Mouse (Mus musculus): ENCODE measurements around the gene Synpo2. TPM values are rescaled to one million over a fixed set of nuclear protein-coding genes. Genes with fewer than 3 reads are reported as not detected.
A peak's percentile ranks its signal among the peaks of the same experiment; 100 is the strongest.

Gene Synpo2
- polyA plus RNA-seq, 1 experiment from 2014 or later = 0.72 TPM

- no peak overlapping the region for H3K4me3 ChIP-seq
- H3K9me3 ChIP-seq (replicated peaks) = no peaks in the 10 kb centered on the region
- H3K4me1 ChIP-seq = peaks cover 8% of the 10 kb centered on the region; the same call in 1 of the 2 replicates
- no peak overlapping the region for H3K4me2 ChIP-seq
- ATAC-seq = no peak
- no peaks in the 10 kb centered on the region for H3K27me3 ChIP-seq
- H3K9ac ChIP-seq = no peak overlapping the region
- H3K36me3 ChIP-seq (ENCODE audit: poor library complexity, severe bottlenecking) = no peaks in the 10 kb centered on the region
- no peak overlapping the region for H3K27ac ChIP-seq
- 78% methylated on average over 4 of the region's 4 CpGs for WGBS
Measured at GRCm38 (mm10) chr3:123193740-123194139, 42.2 kb downstream of the Synpo2 start.

GRCm38 (mm10) chr3:123191602-123192001 lies 44.3 kb downstream of the Synpo2 start:
- Histone ChIP-seq H3K27ac (no peak overlapping the region), H3K9me3 (replicated peaks) (no peaks in the 10 kb centered on the region), H3K27me3 (no peaks in the 10 kb centered on the region), H3K9ac (no peak overlapping the region), H3K36me3 (ENCODE audit: poor library complexity, severe bottlenecking) (no peaks in the 10 kb centered on the region), H3K4me1 (peaks cover 8% of the 10 kb centered on the region; the same call in 1 of the 2 replicates), H3K4me2 (no peak overlapping the region), H3K4me3 (no peak overlapping the region)
- ATAC-seq = no peak

- Histone ChIP-seq H3K27ac (0 out of 2 replicates have a peak overlapping the region, but pooled peaks have one; percentile 6), H3K9me3 (replicated peaks) (no peaks in the 10 kb centered on the region), H3K4me1 (peaks cover 8% of the 10 kb centered on the region; the same call in 1 of the 2 replicates), H3K4me2 (no peak overlapping the region), H3K36me3 (ENCODE audit: poor library complexity, severe bottlenecking) (no peaks in the 10 kb centered on the region), H3K9ac (no peak overlapping the region), H3K27me3 (no peaks in the 10 kb centered on the region), H3K4me3 (no peak overlapping the region)
- WGBS = 61% methylated on average over 6 of the region's 6 CpGs
- ATAC-seq = peak; percentile 37; the same call in 1 of the 2 replicates
Measured at GRCm38 (mm10) chr3:123190329-123190728, 45.6 kb downstream of the Synpo2 start.

GRCm38 (mm10) chr3:123189826-123190225 lies 46.1 kb downstream of the Synpo2 start:
- Histone ChIP-seq H3K27me3 (no peaks in the 10 kb centered on the region), H3K4me3 (no peak overlapping the region), H3K4me1 (peaks cover 8% of the 10 kb centered on the region; the same call in 1 of the 2 replicates), H3K36me3 (ENCODE audit: poor library complexity, severe bottlenecking) (no peaks in the 10 kb centered on the region), H3K27ac (no peak overlapping the region), H3K9ac (no peak overlapping the region), H3K9me3 (replicated peaks) (no peaks in the 10 kb centered on the region), H3K4me2 (no peak overlapping the region)
- no peak for ATAC-seq
- WGBS = 44% methylated on average over 1 of the region's 1 CpGs

- H3K27me3 ChIP-seq = no peaks in the 10 kb centered on the region
- H3K9me3 ChIP-seq (replicated peaks) = no peaks in the 10 kb centered on the region
- no peak overlapping the region for H3K4me2 ChIP-seq
- peaks cover 8% of the 10 kb centered on the region; the same call in 1 of the 2 replicates for H3K4me1 ChIP-seq
- WGBS = 86% methylated on average over 12 of the region's 12 CpGs
- H3K27ac ChIP-seq = no peak overlapping the region
- H3K9ac ChIP-seq = no peak overlapping the region
- no peaks in the 10 kb centered on the region for H3K36me3 ChIP-seq (ENCODE audit: poor library complexity, severe bottlenecking)
- H3K4me3 ChIP-seq = no peak overlapping the region
- ATAC-seq = no peak
Measured at GRCm38 (mm10) chr3:123188616-123189230, 47.2 kb downstream of the Synpo2 start.

- Histone ChIP-seq H3K27ac (no peak overlapping the region), H3K4me1 (peaks cover 8% of the 10 kb centered on the region; the same call in 1 of the 2 replicates), H3K4me2 (no peak overlapping the region), H3K4me3 (no peak overlapping the region), H3K9me3 (replicated peaks) (no peaks in the 10 kb centered on the region), H3K27me3 (no peaks in the 10 kb centered on the region), H3K36me3 (ENCODE audit: poor library complexity, severe bottlenecking) (no peaks in the 10 kb centered on the region), H3K9ac (no peak overlapping the region)
- no peak for ATAC-seq
- 85% methylated on average over 15 of the region's 15 CpGs for WGBS
Measured at GRCm38 (mm10) chr3:123187370-123188124, 48.4 kb downstream of the Synpo2 start.

GRCm38 (mm10) chr3:123185238-123185925 lies 50.6 kb downstream of the Synpo2 start:
- Histone ChIP-seq H3K4me2 (no peak overlapping the region), H3K36me3 (ENCODE audit: poor library complexity, severe bottlenecking) (no peaks in the 10 kb centered on the region), H3K27ac (no peak overlapping the region), H3K27me3 (no peaks in the 10 kb centered on the region), H3K4me3 (no peak overlapping the region), H3K9ac (no peak overlapping the region), H3K9me3 (replicated peaks) (no peaks in the 10 kb centered on the region), H3K4me1 (peaks cover 6% of the 10 kb centered on the region; the same call in 1 of the 2 replicates)
- 90% methylated on average over 10 of the region's 10 CpGs for WGBS
- ATAC-seq = no peak

- no peak for ATAC-seq
- Histone ChIP-seq H3K9ac (no peak overlapping the region), H3K27me3 (no peaks in the 10 kb centered on the region), H3K4me2 (no peak overlapping the region), H3K4me1 (no peaks in the 10 kb centered on the region), H3K4me3 (no peak overlapping the region), H3K27ac (no peak overlapping the region), H3K9me3 (replicated peaks) (no peaks in the 10 kb centered on the region), H3K36me3 (ENCODE audit: poor library complexity, severe bottlenecking) (no peaks in the 10 kb centered on the region)
- 90% methylated on average over 10 of the region's 10 CpGs for WGBS
Measured at GRCm38 (mm10) chr3:123184281-123184680, 51.7 kb downstream of the Synpo2 start.

GRCm38 (mm10) chr3:123179508-123179907 lies 56.4 kb downstream of the Synpo2 start:
- no peak for ATAC-seq
- H3K9me3 ChIP-seq (replicated peaks) = no peaks in the 10 kb centered on the region
- no peak overlapping the region for H3K27ac ChIP-seq
- H3K4me1 ChIP-seq = no peaks in the 10 kb centered on the region
- no peaks in the 10 kb centered on the region for H3K36me3 ChIP-seq (ENCODE audit: poor library complexity, severe bottlenecking)
- no peak overlapping the region for H3K4me3 ChIP-seq
- H3K4me2 ChIP-seq = no peak overlapping the region
- 89% methylated on average over 8 of the region's 8 CpGs for WGBS
- H3K27me3 ChIP-seq = no peaks in the 10 kb centered on the region
- H3K9ac ChIP-seq = no peak overlapping the region

GRCm38 (mm10) chr3:123179041-123179440 lies 56.9 kb downstream of the Synpo2 start:
- Histone ChIP-seq H3K27me3 (no peaks in the 10 kb centered on the region), H3K9ac (no peak overlapping the region), H3K4me1 (no peaks in the 10 kb centered on the region), H3K9me3 (replicated peaks) (no peaks in the 10 kb centered on the region), H3K27ac (no peak overlapping the region), H3K4me2 (no peak overlapping the region), H3K4me3 (no peak overlapping the region), H3K36me3 (ENCODE audit: poor library complexity, severe bottlenecking) (no peaks in the 10 kb centered on the region)
- WGBS = 84% methylated on average over 5 of the region's 5 CpGs
- no peak for ATAC-seq

GRCm38 (mm10) chr3:123178420-123178819 lies 57.5 kb downstream of the Synpo2 start:
- no peak for ATAC-seq
- H3K4me2 ChIP-seq = no peak overlapping the region
- H3K9me3 ChIP-seq (replicated peaks) = no peaks in the 10 kb centered on the region
- H3K27me3 ChIP-seq = no peaks in the 10 kb centered on the region
- no peaks in the 10 kb centered on the region for H3K36me3 ChIP-seq (ENCODE audit: poor library complexity, severe bottlenecking)
- no peaks in the 10 kb centered on the region for H3K4me1 ChIP-seq
- no peak overlapping the region for H3K27ac ChIP-seq
- H3K4me3 ChIP-seq = no peak overlapping the region
- H3K9ac ChIP-seq = no peak overlapping the region
- WGBS = 76% methylated on average over 4 of the region's 4 CpGs
